Mouse (Mus musculus) hindbrain, embryonic 10.5 days (tissue): Measurements from ENCODE around the gene Purb. TPM values are rescaled to one million over a fixed set of nuclear protein-coding genes. Genes with fewer than 3 reads are reported as not detected.

Source experiments
- DNase-seq: peaks from one replicate; pipeline ENCODE4 v3.0.0-alpha.2; 2017; ENCODE audit warnings: low spot score
- H3K27ac ChIP-seq: fragments of 300-500 bp; sonication (generic); 2 replicates; pipeline ENCODE4 v1.5.1; 2016; ENCODE audit warnings: mild to moderate bottlenecking, moderate library complexity
- H3K27me3 ChIP-seq: fragments of 300-500 bp; sonication (generic); 2 replicates; pipeline ENCODE4 v1.6.1; 2016; ENCODE audit warnings: mild to moderate bottlenecking; ENCODE audit not compliant: poor library complexity, insufficient read depth, severe bottlenecking
- H3K36me3 ChIP-seq: fragments of 300-500 bp; sonication (generic); 2 replicates; pipeline ENCODE4 v1.6.1; 2016; ENCODE audit warnings: mild to moderate bottlenecking, moderate library complexity
- H3K4me1 ChIP-seq: fragments of 300-500 bp; sonication (generic); replicated peaks from 2 replicates; pipeline ENCODE4 v1.6.1; 2016; ENCODE audit warnings: mild to moderate bottlenecking
- H3K4me3 ChIP-seq: fragments of 300-500 bp; sonication (generic); 2 replicates; pipeline ENCODE4 v1.5.1; 2016; ENCODE audit warnings: mild to moderate bottlenecking, moderate library complexity
- H3K9me3 ChIP-seq: fragments of 300-500 bp; sonication (generic); 2 replicates; pipeline ENCODE4 v1.6.1; 2016; ENCODE audit warnings: mild to moderate bottlenecking, moderate library complexity
- WGBS: fragments of 180-500 bp; shearing (Covaris S2); methylation state at CpG from one replicate; pipeline ENCODE4 v1.1.7; 2016; 5-methylcytosine and 5-hydroxymethylcytosine counted together
- polyA plus RNA-seq: library from polyadenylated mRNA; unstranded; fragments of >200 nt; fragmentation: Nextera tagmentation; extraction: Ambion mirVana; gene quantifications from 2 replicates; pipeline ENCODE4 v1.2.1, GENCODE M21; 2016

The Purb gene
- polyA plus RNA-seq, 1 experiment from 2014 or later = 9.6 TPM

GRCm38 (mm10) chr11:6504226-6504625, 28.5 kb upstream of the Purb start:
- no peak overlapping the region for H3K4me3 ChIP-seq
- no peak overlapping the region for H3K27ac ChIP-seq
- WGBS = 77% methylated on average over 3 of the region's 3 CpGs
- no peaks in the 10 kb centered on the region for H3K27me3 ChIP-seq
- 0 out of 2 replicates have a peak, but pooled peaks cover 4% of the 10 kb centered on the region for H3K4me1 ChIP-seq
- no peaks in the 10 kb centered on the region for H3K9me3 ChIP-seq
- DNase-seq = no peak
- H3K36me3 ChIP-seq = no peaks in the 10 kb centered on the region

DNA sequence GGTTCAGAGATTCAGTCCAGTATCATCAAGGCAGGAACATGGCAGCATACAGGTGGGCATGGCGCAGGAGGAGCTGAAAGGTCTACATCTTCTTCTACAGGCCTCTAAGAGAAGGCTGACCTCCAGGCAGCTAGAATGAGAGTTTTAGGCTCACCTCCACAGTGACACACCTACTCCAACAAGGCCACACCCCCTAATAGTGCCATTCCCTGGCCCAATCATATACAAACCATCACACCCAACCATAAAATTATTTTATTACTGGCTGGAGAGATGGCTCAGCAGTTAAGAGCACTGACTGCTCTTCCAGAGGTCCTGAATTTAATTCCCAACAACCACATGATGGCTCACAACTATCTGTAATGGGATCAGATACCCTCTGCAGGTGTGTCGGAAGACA, 26.8 kb upstream of the Purb start:
- WGBS = 93% methylated on average over 2 of the region's 2 CpGs
- no peak for DNase-seq
- Histone ChIP-seq H3K4me3 (no peak overlapping the region), H3K36me3 (no peaks in the 10 kb centered on the region), H3K27me3 (no peaks in the 10 kb centered on the region), H3K9me3 (no peaks in the 10 kb centered on the region), H3K27ac (no peak overlapping the region), H3K4me1 (0 out of 2 replicates have a peak, but pooled peaks cover 4% of the 10 kb centered on the region)

DNA sequence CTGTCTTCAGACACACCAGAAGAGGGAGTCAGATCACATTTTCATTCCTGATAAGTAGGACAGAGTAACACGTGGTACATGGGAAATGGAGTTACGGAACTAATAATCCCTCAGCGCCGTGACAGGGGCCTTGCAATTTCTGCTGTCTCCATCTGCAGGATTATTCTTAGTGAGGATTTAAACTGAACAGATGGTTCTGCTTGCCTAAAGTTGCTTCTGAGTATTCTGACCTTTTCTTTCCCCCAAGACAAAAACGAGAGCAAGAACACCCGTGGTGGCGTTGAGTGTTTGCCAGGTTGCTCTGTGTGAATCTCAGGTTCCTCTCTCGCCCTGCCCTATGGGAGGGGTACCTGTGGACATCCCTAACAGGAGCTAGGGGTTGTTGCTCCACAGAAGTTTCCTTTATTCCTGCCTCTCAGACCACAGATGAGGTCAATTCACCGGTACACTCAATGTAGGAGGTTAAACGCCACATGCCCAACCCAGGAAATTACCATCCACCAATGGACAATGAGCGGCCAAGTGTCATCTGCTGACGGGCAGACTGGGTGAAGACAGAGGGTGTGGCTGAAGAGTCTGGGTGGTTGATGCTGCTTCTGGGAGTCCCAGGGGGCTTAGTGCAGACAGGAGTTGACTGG, 21.7 kb upstream of the Purb start:
- DNase-seq = no peak
- H3K27me3 ChIP-seq = no peaks in the 10 kb centered on the region
- H3K4me3 ChIP-seq = no peak overlapping the region
- no peak overlapping the region for H3K27ac ChIP-seq
- H3K4me1 ChIP-seq = no peaks in the 10 kb centered on the region
- 85% methylated on average over 12 of the region's 12 CpGs for WGBS
- H3K36me3 ChIP-seq = no peaks in the 10 kb centered on the region
- H3K9me3 ChIP-seq = no peaks in the 10 kb centered on the region

GRCm38 (mm10) chr11:6489691-6490503, 14.2 kb upstream of the Purb start:
- DNase-seq = peak; percentile 20
- Histone ChIP-seq H3K9me3 (no peaks in the 10 kb centered on the region), H3K4me1 (peaks cover 18% of the 10 kb centered on the region), H3K27me3 (no peaks in the 10 kb centered on the region), H3K36me3 (no peaks in the 10 kb centered on the region), H3K4me3 (no peak overlapping the region), H3K27ac (no peak overlapping the region)
- WGBS = 65% methylated on average over 6 of the region's 6 CpGs

- peak; percentile 13 for DNase-seq
- H3K4me3 ChIP-seq = no peak overlapping the region
Observed at GRCm38 (mm10) chr11:6489257-6489656, 13.5 kb upstream of the Purb start.

GRCm38 (mm10) chr11:6488041-6488684, 12.4 kb upstream of the Purb start:
- H3K9me3 ChIP-seq = no peaks in the 10 kb centered on the region
- H3K4me3 ChIP-seq = no peak overlapping the region
- 96% methylated on average over 5 of the region's 5 CpGs for whole genome bisulfite sequencing
- H3K27me3 ChIP-seq = no peaks in the 10 kb centered on the region
- peaks cover 25% of the 10 kb centered on the region for H3K4me1 ChIP-seq
- H3K27ac ChIP-seq = no peak overlapping the region
- DNase-seq = no peak
- H3K36me3 ChIP-seq = no peaks in the 10 kb centered on the region

More at GRCm38 (mm10) chr11:6489257-6489656, 13.5 kb upstream of the Purb start:
- H3K27ac ChIP-seq = no peak overlapping the region
- H3K4me1 ChIP-seq = peaks cover 24% of the 10 kb centered on the region
- 78% methylated on average over 7 of the region's 7 CpGs for WGBS
- H3K27me3 ChIP-seq = no peaks in the 10 kb centered on the region
- H3K36me3 ChIP-seq = no peaks in the 10 kb centered on the region
- no peaks in the 10 kb centered on the region for H3K9me3 ChIP-seq

GRCm38 (mm10) chr11:6487496-6487895, 11.8 kb upstream of the Purb start:
- H3K9me3 ChIP-seq = no peaks in the 10 kb centered on the region
- H3K27me3 ChIP-seq = no peaks in the 10 kb centered on the region
- peaks cover 25% of the 10 kb centered on the region for H3K4me1 ChIP-seq
- 62% methylated on average over 7 of the region's 7 CpGs for WGBS
- no peak for DNase-seq
- H3K36me3 ChIP-seq = no peaks in the 10 kb centered on the region
- no peak overlapping the region for H3K4me3 ChIP-seq
- no peak overlapping the region for H3K27ac ChIP-seq

- Histone ChIP-seq H3K36me3 (no peaks in the 10 kb centered on the region), H3K27ac (no peak overlapping the region), H3K4me3 (no peak overlapping the region), H3K27me3 (no peaks in the 10 kb centered on the region), H3K9me3 (no peaks in the 10 kb centered on the region), H3K4me1 (peaks cover 25% of the 10 kb centered on the region)
- WGBS = 64% methylated on average over 6 of the region's 6 CpGs
- no peak for DNase-seq
Observed at GRCm38 (mm10) chr11:6486916-6487315, 11.2 kb upstream of the Purb start.

GRCm38 (mm10) chr11:6484244-6484959, 8.7 kb upstream of the Purb start:
- WGBS = 59% methylated on average over 3 of the region's 3 CpGs
- Histone ChIP-seq H3K36me3 (no peaks in the 10 kb centered on the region), H3K27ac (no peak overlapping the region), H3K27me3 (no peaks in the 10 kb centered on the region), H3K4me3 (no peak overlapping the region), H3K9me3 (no peaks in the 10 kb centered on the region), H3K4me1 (peaks cover 18% of the 10 kb centered on the region)
- DNase-seq = no peak

GRCm38 (mm10) chr11:6483103-6483502, 7.4 kb upstream of the Purb start:
- Histone ChIP-seq H3K9me3 (no peaks in the 10 kb centered on the region), H3K4me1 (peaks cover 16% of the 10 kb centered on the region), H3K36me3 (no peaks in the 10 kb centered on the region), H3K27me3 (no peaks in the 10 kb centered on the region), H3K4me3 (no peak overlapping the region), H3K27ac (no peak overlapping the region)
- no peak for DNase-seq
- WGBS = 87% methylated on average over 2 of the region's 2 CpGs

- Histone ChIP-seq H3K27me3 (no peaks in the 10 kb centered on the region), H3K4me3 (no peak overlapping the region), H3K9me3 (no peaks in the 10 kb centered on the region), H3K4me1 (peaks cover 17% of the 10 kb centered on the region), H3K27ac (no peak overlapping the region), H3K36me3 (no peaks in the 10 kb centered on the region)
- whole genome bisulfite sequencing = 82% methylated on average over 6 of the region's 6 CpGs
- DNase-seq = no peak
Observed at GRCm38 (mm10) chr11:6481669-6482185, 6.0 kb upstream of the Purb start.

DNA sequence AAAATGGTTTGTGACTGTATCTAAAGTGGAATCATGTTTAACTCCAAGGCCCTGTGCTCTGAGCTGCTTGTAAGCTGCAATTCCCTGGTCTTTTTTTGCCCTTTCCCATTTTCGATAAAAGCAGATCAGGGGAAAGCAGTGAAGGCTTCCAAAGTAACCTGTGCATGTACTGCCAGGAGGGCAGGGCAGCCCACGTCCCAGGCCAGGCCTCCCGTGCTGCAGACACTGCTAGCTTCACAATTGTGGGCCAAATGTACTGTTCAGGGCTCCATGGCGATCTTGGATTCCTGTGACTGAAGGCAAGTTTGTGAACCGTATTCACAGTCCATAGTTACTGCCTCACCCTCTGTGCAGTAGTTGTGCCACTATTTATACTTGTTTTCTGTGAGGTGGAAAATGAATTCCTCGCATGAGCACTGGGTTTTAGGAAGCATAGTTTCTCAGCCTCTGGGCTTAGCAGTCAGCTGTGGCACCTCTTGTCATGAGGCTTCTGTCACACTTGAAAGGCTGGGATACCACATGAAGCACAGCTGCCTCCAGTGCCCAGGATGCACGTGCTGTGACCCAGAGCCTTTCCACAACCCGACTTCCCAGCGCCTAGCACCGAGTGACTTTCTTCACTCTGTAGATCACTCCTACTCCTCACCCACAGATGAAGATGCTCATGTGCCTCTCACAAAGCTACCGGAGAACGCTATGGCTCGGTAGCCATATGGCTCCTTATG, 5.1 kb upstream of the Purb start:
- no peak for DNase-seq
- 85% methylated on average over 13 of the region's 13 CpGs for WGBS

More for the DNA sequence above, 5.1 kb upstream of the Purb start:
- Histone ChIP-seq H3K4me3 (no peak overlapping the region), H3K27ac (no peak overlapping the region), H3K36me3 (no peaks in the 10 kb centered on the region), H3K9me3 (no peaks in the 10 kb centered on the region), H3K27me3 (no peaks in the 10 kb centered on the region), H3K4me1 (peaks cover 17% of the 10 kb centered on the region)
